ENCODE assay signal across 21 mouse cellular contexts in genomic region chr2:7534615-7535204, GRCm38 (mm10). TPM values are rescaled to one million over a fixed set of nuclear protein-coding genes. Genes with fewer than 3 reads are reported as not detected.
DNase-seq lines count a peak whose midpoint lies in the region; ATAC-seq and TF ChIP-seq lines count a peak whose summit lies in the region.
"Had no signal": no experiment of that assay in that cellular context is flagged by ENCODE, and none has a peak within 500 bp of the region (broad histone marks: within the 10 kb centered on the region; RNA-seq: fewer than 3 reads in every experiment).

No protein-coding gene starts in this region.

- H3K4me2 ChIP-seq in lung, postnatal 0 days (replicated peaks; ENCODE audit: low read depth, low read length) = no peak overlapping the region
- peak overlapping the region; percentile 45 for H3K4me2 ChIP-seq in myocyte (ENCODE audit: low read depth)
- H3K4me2 ChIP-seq: embryonic facial prominence, embryonic 12.5 days; forebrain, embryonic 12.5 days; heart, embryonic 12.5 days; hindbrain, embryonic 12.5 days had no signal

- no peak overlapping the region for H3K4me3 ChIP-seq in left cerebral cortex, adult 2 months
- H3K4me3 ChIP-seq in lung, postnatal 0 days (ENCODE audit: low read depth, low read length) = no peak overlapping the region
- no peak overlapping the region for H3K4me3 ChIP-seq in myocyte
- H3K4me3 ChIP-seq: embryonic facial prominence, embryonic 12.5 days; forebrain, embryonic 12.5 days; heart, embryonic 12.5 days; hindbrain, embryonic 12.5 days had no signal

- DNase-seq in left cerebral cortex, adult 2 months (ENCODE audit: extremely low spot score in 1 of 2, low spot score in 2 of 2) = no peak
- no peak for DNase-seq in left cerebral cortex, postnatal 14 days (ENCODE audit: low spot score in 2 of 2)
- peak; percentile 55 for DNase-seq in lung, postnatal 0 days (ENCODE audit: low spot score)
- no peak for DNase-seq in lung, adult 18-20 months
- DNase-seq in embryo, embryonic 9.5 days (ENCODE audit: extremely low spot score) = no peak
- DNase-seq in heart, postnatal 36 days = no peak
- DNase-seq: adrenal gland, postnatal 14 days; cerebellum, adult 18-20 months; cerebellum, adult 9-11 months; cerebellum, postnatal 36 days; gastrocnemius, postnatal 25 days had no signal

- H3ac ChIP-seq in myocyte (ENCODE audit: control insufficient read depth, insufficient read length) = no peak overlapping the region

- no peaks in the 10 kb centered on the region for H3K27me3 ChIP-seq in lung, postnatal 0 days (replicated peaks; ENCODE audit: insufficient read depth, low read length)
- no peaks in the 10 kb centered on the region for H3K27me3 ChIP-seq in myocyte (ENCODE audit: control insufficient read depth, insufficient read depth, insufficient read length)
- H3K27me3 ChIP-seq: CH12.LX; embryonic facial prominence, embryonic 12.5 days; forebrain, embryonic 12.5 days; heart, embryonic 12.5 days; hindbrain, embryonic 12.5 days; Patski had no signal

- H3K79me2 ChIP-seq in myocyte (ENCODE audit: control insufficient read depth, insufficient read depth) = no peaks in the 10 kb centered on the region

- TF ChIP-seq CTCF in left cerebral cortex, adult 2 months (IDR thresholded peaks at IDR 0.05) = no peak
- TF ChIP-seq CTCF in lung, postnatal 0 days (IDR thresholded peaks at IDR 0.05) = no peak

- no peaks in the 10 kb centered on the region for H3K36me3 ChIP-seq in lung, postnatal 0 days (ENCODE audit: insufficient read depth, low read length)
- no peaks in the 10 kb centered on the region for H3K36me3 ChIP-seq in myocyte (ENCODE audit: control insufficient read depth, insufficient read depth)
- H3K36me3 ChIP-seq: embryonic facial prominence, embryonic 12.5 days; forebrain, embryonic 12.5 days; heart, embryonic 12.5 days; hindbrain, embryonic 12.5 days had no signal

- H3K9ac ChIP-seq in lung, postnatal 0 days (replicated peaks; ENCODE audit: low read depth) = no peak overlapping the region
- H3K9ac ChIP-seq: embryonic facial prominence, embryonic 12.5 days; forebrain, embryonic 12.5 days; heart, embryonic 12.5 days; hindbrain, embryonic 12.5 days had no signal

- peak; percentile 49 for ATAC-seq in lung, postnatal 0 days
- ATAC-seq: activated CD4-positive, CD25-positive, alpha-beta regulatory T cell, adult 4 months; forebrain, embryonic 16.5 days; hindbrain, postnatal 0 days; Patski had no signal

- no peaks in the 10 kb centered on the region for H3K4me1 ChIP-seq in lung, postnatal 0 days (ENCODE audit: insufficient read depth, low read depth, low read length)
- H3K4me1 ChIP-seq: embryonic facial prominence, embryonic 12.5 days had no signal

- TF ChIP-seq POLR2A in myocyte (IDR thresholded peaks at IDR 0.05; ENCODE audit: insufficient read length, low read depth) = no peak

- TF ChIP-seq EP300 in lung, postnatal 0 days (IDR thresholded peaks at IDR 0.05) = no peak

- 50% methylated on average over 5 of the region's 5 CpGs for WGBS in lung, postnatal 0 days

- H3K27ac ChIP-seq in left cerebral cortex, adult 2 months = peak overlapping the region; percentile 44; the same call in 1 of the 2 replicates
- H3K27ac ChIP-seq in lung, postnatal 0 days (ENCODE audit: low read length) = no peak overlapping the region
- H3K27ac ChIP-seq: embryonic facial prominence, embryonic 12.5 days; forebrain, embryonic 12.5 days; hindbrain, embryonic 12.5 days; hindbrain, postnatal 0 days had no signal

- intact Hi-C loops in left cerebral cortex, adult 2 months (cut with DNase I) = loop anchor here (5.0 to 10.0 kb wide), 4 partner anchors 142 to 743 kb away; no protein-coding TSS in a partner anchor
- intact Hi-C loops in left cerebral cortex, postnatal 14 days (cut with DNase I) = loop anchor here (5.0 kb wide), 1 partner anchor 137 kb away; no protein-coding TSS in a partner anchor
- intact Hi-C loops in heart, postnatal 36 days (cut with DNase I) = no loop called here

- no peaks in the 10 kb centered on the region for H3K9me3 ChIP-seq in lung, postnatal 0 days (ENCODE audit: low read length)
- H3K9me3 ChIP-seq: embryonic facial prominence, embryonic 12.5 days; forebrain, embryonic 12.5 days; heart, embryonic 12.5 days; hindbrain, embryonic 12.5 days had no signal

TF ChIP-seq in myocyte, 11 proteins besides CTCF, POLR2A, EP300 and RAD21:
- TF ChIP-seq REST (IDR thresholded peaks at IDR 0.05; ENCODE audit: insufficient read depth, insufficient read length) (no peak), MYOD1 (IDR thresholded peaks at IDR 0.05; ENCODE audit: control insufficient read depth in 1 of 3, insufficient read length in 2 of 3, low read depth in 2 of 3) (no peak), TCF3 (IDR thresholded peaks at IDR 0.05; ENCODE audit: insufficient read length, low read depth) (no peak), CEBPB (IDR thresholded peaks at IDR 0.05; ENCODE audit: insufficient read depth, poor library complexity, severe bottlenecking) (no peak), TCF12 (IDR thresholded peaks at IDR 0.05; ENCODE audit: insufficient read depth, poor library complexity, severe bottlenecking) (no peak), MAX (IDR thresholded peaks at IDR 0.05; ENCODE audit: low read depth) (no peak), USF1 (IDR thresholded peaks at IDR 0.05; ENCODE audit: low read depth) (no peak), E2F4 (IDR thresholded peaks at IDR 0.05; ENCODE audit: insufficient read depth) (no peak)

RNA-seq across cellular contexts. Expression of gene Celf2, which starts 25.3 kb away (rescaled TPM):
- 100 to 1,000 TPM; 448 to 459 TPM for total RNA-seq in left cerebral cortex, adult 2 months (2021)
- 100 to 1,000 TPM; 478 to 500 TPM for total RNA-seq in left cerebral cortex, postnatal 14 days (2021)
- polyA plus RNA-seq in lung, postnatal 0 days (2015; fragmentation: Nextera tagmentation; extraction: Ambion mirVana) = 49.6 and 67.5 TPM in 2 replicates
- polyA plus RNA-seq in myocyte (2012; fragmentation: generic; extraction: Trizol) = 30.1 TPM
- total RNA-seq in heart, postnatal 36 days (2021) = 10 to 100 TPM; 68.4 to 73.2 TPM

Comparison
In these comparisons a context has a peak if more than half of its experiments do, and no peak if none do; other contexts are left out.
1. RNA of gene Celf2, which starts 25.3 kb away (total RNA-seq): 478 to 500 TPM in left cerebral cortex, postnatal 14 days and 448 to 459 TPM in left cerebral cortex, adult 2 months; 68.4 to 73.2 TPM in heart, postnatal 36 days; every median in the first group is over 4 times any median in the second.